Mouse (Mus musculus) hindbrain, postnatal 0 days (tissue): Measurements from ENCODE around the gene Tmem222. TPM values are rescaled to one million over a fixed set of nuclear protein-coding genes. Genes with fewer than 3 reads are reported as not detected.
A peak's percentile ranks its signal among the peaks of the same experiment; 100 is the strongest.

ENCODE experiments used
- ATAC-seq: fragments of 200-750 bp; cut with Nextera tagmentation; 2 replicates; pipeline ENCODE4 v1.8.0; 2017; ENCODE audit warnings: mild to moderate bottlenecking, moderate TSS enrichment, moderate library complexity
- DNase-seq: peaks from one replicate; pipeline ENCODE4 v3.0.0-alpha.2; 2015; ENCODE audit warnings: low spot score
- H3K27ac ChIP-seq: fragments of 300-500 bp; sonication (generic); 2 replicates; pipeline ENCODE4 v1.5.1; 2014; ENCODE audit warnings: mild to moderate bottlenecking
- H3K27me3 ChIP-seq: fragments of 300-500 bp; sonication (generic); 2 replicates; pipeline ENCODE4 v1.6.1; 2014; ENCODE audit warnings: low read length, mixed read lengths; ENCODE audit not compliant: insufficient read depth
- H3K36me3 ChIP-seq: fragments of 300-500 bp; sonication (generic); 2 replicates; pipeline ENCODE4 v1.6.1; 2014; ENCODE audit warnings: low read length, mixed read lengths; ENCODE audit not compliant: insufficient read depth
- H3K4me1 ChIP-seq: fragments of 300-500 bp; sonication (generic); 2 replicates; pipeline ENCODE4 v1.6.1; 2014; ENCODE audit warnings: antibody characterized with exemption, low read length, mixed read lengths; ENCODE audit not compliant: insufficient read depth
- H3K4me2 ChIP-seq: fragments of 300-500 bp; sonication (generic); 2 replicates; pipeline ENCODE4 v1.6.1; 2014; ENCODE audit warnings: low read depth, mild to moderate bottlenecking, low read length, moderate library complexity, mixed read lengths
- H3K4me3 ChIP-seq: fragments of 300-500 bp; sonication (generic); 2 replicates; pipeline ENCODE4 v1.5.1; 2014; ENCODE audit warnings: low read length
- H3K9ac ChIP-seq: fragments of 300-500 bp; sonication (generic); replicated peaks from 2 replicates; pipeline ENCODE4 v1.6.1; 2014; ENCODE audit warnings: mild to moderate bottlenecking, low read length, moderate library complexity, mixed read lengths
- H3K9me3 ChIP-seq: fragments of 300-500 bp; sonication (generic); 2 replicates; pipeline ENCODE4 v1.6.1; 2016; ENCODE audit warnings: low read length, mixed read lengths
- CTCF ChIP-seq: IDR thresholded peaks from 2 replicates; pipeline ENCODE4 v1.5.1; 2016; ENCODE audit warnings: antibody characterized with exemption, control low read depth, low read depth
- WGBS: fragments of 180-500 bp; shearing (Covaris S2); extraction: QIAGEN DNeasy Blood & Tissue Kit; methylation state at CpG from one replicate; pipeline ENCODE4 v1.1.7; 2014; 5-methylcytosine and 5-hydroxymethylcytosine counted together
- polyA plus RNA-seq: library from polyadenylated mRNA; unstranded; fragments of >200 nt; fragmentation: Nextera tagmentation; extraction: Ambion mirVana; gene quantifications from 2 replicates; pipeline ENCODE4 v1.2.1, GENCODE M21; 2015
- total RNA-seq: library from RNA; depleted of rRNA; stranded (reverse); fragments of >200 nt; gene quantifications from 2 replicates; pipeline ENCODE4 v1.2.3, GENCODE M21; 2014; rRNA removed

The Tmem222 gene
- total RNA-seq, result 120 and 138 TPM in 2 replicates
- 127 and 136 TPM in 2 replicates for polyA plus RNA-seq

DNA sequence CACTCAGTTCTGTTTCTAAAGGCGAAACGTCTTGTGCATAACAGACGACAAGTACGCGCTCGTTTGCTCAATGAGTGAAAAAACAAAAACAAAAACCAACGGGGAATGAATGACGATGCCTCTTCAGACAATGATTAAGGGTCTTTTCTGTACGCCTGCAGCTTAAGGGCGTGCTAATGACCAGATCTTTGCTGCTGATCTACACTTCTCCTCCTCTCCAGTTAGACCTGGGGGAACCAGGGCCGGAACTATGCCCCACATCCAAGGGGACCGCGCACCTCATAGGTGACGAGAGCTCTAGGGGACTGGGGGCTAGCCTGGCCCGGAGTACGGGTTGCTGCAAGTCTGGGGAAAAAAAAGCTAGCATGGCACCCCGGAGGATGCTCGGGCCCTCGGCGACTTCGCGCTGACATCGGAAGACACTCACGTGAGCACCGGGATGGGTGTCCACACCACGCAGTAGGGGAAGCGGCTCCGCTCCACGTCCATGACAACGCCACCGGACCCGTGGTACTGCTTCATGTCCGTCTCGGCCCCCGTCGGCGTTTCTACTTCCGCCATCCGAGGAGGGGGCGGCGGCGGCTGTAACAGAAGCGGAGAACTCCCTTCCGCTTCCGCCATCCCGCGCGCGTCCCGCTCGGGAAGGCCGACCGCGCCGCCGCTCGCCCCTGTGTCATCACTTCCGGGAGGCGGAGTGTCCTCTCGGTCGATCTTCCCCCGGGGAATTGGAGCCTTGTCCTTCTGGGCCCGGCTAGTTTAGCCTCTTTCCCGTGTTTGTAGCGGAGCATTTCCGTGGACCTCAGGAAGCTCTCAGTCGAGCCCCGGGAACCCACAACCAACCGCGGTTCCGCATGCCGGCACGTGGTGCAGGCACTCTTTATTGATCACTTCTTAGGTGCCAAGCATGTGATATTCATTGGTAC lies at the start of gene Tmem222:
TSS of gene Tmem222 (minus strand) at position 689 of the 923 bp plus-strand sequence.
- H3K27me3 ChIP-seq, result no peaks in the 10 kb centered on the region
- no peak for TF ChIP-seq CTCF
- H3K36me3 ChIP-seq, result no peaks in the 10 kb centered on the region
- H3K9ac ChIP-seq, result peak within 1 kb of the TSS; percentile 83
- DNase-seq (peak; percentile 99), ATAC-seq (peak; percentile 96)
- peak within 1 kb of the TSS; percentile 71 for H3K4me3 ChIP-seq
- peak within 1 kb of the TSS; percentile 83 for H3K4me2 ChIP-seq
- peak within 1 kb of the TSS; percentile 94 for H3K27ac ChIP-seq
- no peaks in the 10 kb centered on the region for H3K4me1 ChIP-seq
- under 1% methylated on average over 73 of the region's 73 CpGs for WGBS
- H3K9me3 ChIP-seq, result no peaks in the 10 kb centered on the region

DNA sequence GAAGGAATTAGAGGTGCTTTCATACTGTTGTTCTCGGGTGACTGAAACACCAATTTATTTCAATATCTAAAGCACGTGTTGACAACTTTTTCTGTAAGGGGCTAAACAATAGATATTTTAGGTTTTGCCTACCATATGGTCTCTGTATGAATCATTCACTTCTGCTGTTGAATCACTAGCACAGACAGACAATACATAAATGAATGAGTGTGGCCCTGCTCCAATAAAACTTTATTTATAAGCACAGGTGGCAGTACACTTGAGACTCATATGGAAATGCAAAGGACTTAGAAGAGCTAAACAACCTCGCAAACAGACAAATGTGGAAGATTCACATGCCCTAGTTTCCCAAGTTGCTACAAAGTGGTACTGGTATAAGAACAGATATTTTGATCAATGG lies 42.1 kb upstream of the Tmem222 start:
- H3K27ac ChIP-seq, result no peak overlapping the region
- no peak overlapping the region for H3K4me2 ChIP-seq
- H3K36me3 ChIP-seq, result peaks cover 4% of the 10 kb centered on the region; the same call in 1 of the 2 replicates
- no peak overlapping the region for H3K9ac ChIP-seq
- DNase-seq (no peak), ATAC-seq (no peak)
- H3K4me1 ChIP-seq, result no peaks in the 10 kb centered on the region
- WGBS, result 84% methylated on average over 3 of the region's 3 CpGs
- H3K27me3 ChIP-seq, result no peaks in the 10 kb centered on the region
- no peak for TF ChIP-seq CTCF
- no peaks in the 10 kb centered on the region for H3K9me3 ChIP-seq
- H3K4me3 ChIP-seq, result no peak overlapping the region

DNA sequence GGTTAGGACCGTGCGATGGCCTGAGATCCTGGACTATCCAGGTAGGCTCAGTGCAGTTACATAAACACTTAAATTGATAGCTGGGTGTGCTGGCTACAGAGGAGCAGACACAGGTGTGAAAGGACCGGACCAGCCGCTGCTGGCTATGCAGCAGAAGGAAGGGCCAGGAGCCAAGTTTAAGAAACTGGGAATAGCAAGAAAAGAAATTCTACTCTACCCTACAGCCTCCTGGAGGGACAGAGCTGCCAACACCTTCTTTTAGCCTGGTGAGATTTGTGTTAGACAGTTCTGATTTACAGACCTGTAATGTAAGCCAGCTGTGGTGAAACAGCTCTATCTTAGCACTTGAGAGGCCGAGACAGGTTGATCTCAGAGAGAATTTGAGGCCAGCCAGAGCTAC lies 38.4 kb upstream of the Tmem222 start:
- Histone ChIP-seq H3K27me3 (no peaks in the 10 kb centered on the region), H3K27ac (no peak overlapping the region), H3K4me2 (no peak overlapping the region), H3K4me3 (no peak overlapping the region), H3K36me3 (no peaks in the 10 kb centered on the region), H3K9me3 (no peaks in the 10 kb centered on the region), H3K9ac (no peak overlapping the region), H3K4me1 (no peaks in the 10 kb centered on the region)
- no peak for ATAC-seq
- TF ChIP-seq CTCF, result no peak
- WGBS, result 92% methylated on average over 5 of the region's 5 CpGs
- no peak for DNase-seq

DNA sequence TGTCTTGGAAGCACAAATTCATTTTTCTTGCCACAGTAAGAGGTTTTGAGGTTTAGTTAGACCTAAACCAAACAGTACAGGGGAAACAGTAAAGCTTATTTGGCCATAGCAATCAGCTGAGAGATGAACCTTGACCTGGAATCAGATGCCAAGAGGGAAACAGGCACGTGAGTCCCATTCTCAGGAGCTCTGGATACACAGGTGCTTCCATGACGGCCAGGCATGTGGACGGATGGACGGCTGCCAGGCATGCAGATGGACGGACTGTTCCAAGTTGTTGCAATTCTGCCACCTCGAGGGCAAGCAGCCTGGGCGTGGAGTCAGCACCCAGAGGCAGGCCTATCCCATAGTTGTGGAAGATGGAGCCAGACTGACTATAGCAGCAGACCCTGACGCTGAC lies 37.3 kb upstream of the Tmem222 start:
- Histone ChIP-seq H3K4me2 (no peak overlapping the region), H3K9me3 (no peaks in the 10 kb centered on the region), H3K4me1 (no peaks in the 10 kb centered on the region), H3K9ac (0 out of 2 replicates have a peak overlapping the region, but pooled peaks have one; percentile 5), H3K27me3 (no peaks in the 10 kb centered on the region), H3K4me3 (no peak overlapping the region), H3K27ac (no peak overlapping the region), H3K36me3 (no peaks in the 10 kb centered on the region)
- 71% methylated on average over 8 of the region's 8 CpGs for WGBS
- DNase-seq (no peak), ATAC-seq (no peak)
- no peak for TF ChIP-seq CTCF

DNA sequence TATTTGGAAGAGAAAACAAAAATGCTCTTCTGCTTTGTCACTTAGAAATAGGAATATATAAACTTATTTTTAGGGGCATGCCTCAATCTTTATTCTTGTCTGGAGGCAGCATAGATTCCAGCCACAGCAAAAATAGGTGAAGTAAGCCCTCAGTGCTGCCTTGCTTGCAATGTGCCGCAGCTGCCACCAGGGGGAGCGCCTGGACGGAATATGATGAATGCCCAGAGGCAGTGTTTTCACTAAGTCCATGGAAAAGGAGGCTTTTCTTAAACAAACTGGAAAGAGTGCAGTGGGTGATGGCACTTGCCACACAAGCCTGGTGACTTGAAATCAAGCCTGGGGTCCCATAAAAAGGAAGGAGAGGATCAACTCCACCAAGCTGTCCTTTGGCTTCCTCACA lies 32.4 kb upstream of the Tmem222 start:
- Histone ChIP-seq H3K27ac (no peak overlapping the region), H3K4me2 (no peak overlapping the region), H3K4me1 (no peaks in the 10 kb centered on the region), H3K27me3 (no peaks in the 10 kb centered on the region), H3K9ac (no peak overlapping the region), H3K4me3 (no peak overlapping the region), H3K9me3 (no peaks in the 10 kb centered on the region), H3K36me3 (no peaks in the 10 kb centered on the region)
- 0% methylated on average over 3 of the region's 3 CpGs for WGBS
- peak; percentile 97 for TF ChIP-seq CTCF
- DNase-seq (peak; percentile 90), ATAC-seq (no peak)

DNA sequence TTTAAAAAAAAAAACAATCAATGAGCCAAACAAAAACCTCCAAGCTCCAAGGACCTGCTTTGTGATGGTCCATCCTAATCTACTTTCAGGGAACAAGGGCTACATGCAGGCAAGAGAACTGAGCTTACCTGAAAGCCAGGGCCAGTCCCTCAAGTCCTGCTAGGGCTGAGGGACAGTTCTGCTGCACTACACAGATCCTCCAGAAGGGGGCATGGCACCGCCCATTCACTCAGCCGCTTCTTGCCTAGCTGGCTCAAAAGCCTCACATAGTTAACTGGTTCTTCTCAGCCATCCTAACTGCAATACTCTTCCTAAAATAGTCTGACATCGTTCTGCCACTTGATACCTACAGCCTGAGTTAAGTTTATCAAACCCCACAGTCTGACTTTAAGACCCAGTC lies 29.7 kb upstream of the Tmem222 start:
- H3K9me3 ChIP-seq, result no peaks in the 10 kb centered on the region
- no peaks in the 10 kb centered on the region for H3K27me3 ChIP-seq
- H3K27ac ChIP-seq, result no peak overlapping the region
- no peak overlapping the region for H3K9ac ChIP-seq
- H3K4me1 ChIP-seq, result no peaks in the 10 kb centered on the region
- no peak overlapping the region for H3K4me3 ChIP-seq
- peak; percentile 78 for TF ChIP-seq CTCF
- ATAC-seq, result no peak
- 45% methylated on average over 3 of the region's 3 CpGs for WGBS
- H3K36me3 ChIP-seq, result no peaks in the 10 kb centered on the region
- DNase-seq, result peak; percentile 53
- no peak overlapping the region for H3K4me2 ChIP-seq

DNA sequence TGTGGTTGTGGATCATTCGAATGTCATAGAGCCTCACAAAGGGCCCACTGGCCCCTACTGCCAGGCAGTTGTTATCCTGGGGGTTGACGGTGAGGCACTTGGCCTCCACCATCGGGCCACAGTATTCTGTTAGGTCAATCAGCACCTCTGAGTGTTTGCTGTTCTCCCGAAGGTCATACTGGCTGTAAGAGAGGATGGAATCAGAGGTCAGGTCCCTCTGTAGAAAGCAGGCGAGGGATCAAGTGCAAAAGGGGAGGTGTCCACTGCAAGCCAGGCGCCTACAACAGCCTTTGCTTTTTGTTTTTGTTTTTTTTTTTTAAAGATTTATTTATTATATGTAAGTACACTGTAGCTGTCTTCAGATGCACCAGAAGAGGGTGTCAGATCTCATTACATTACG lies 28.2 kb upstream of the Tmem222 start:
- WGBS, result 93% methylated on average over 7 of the region's 7 CpGs
- H3K9ac ChIP-seq, result no peak overlapping the region

More for the DNA sequence above, 28.2 kb upstream of the Tmem222 start:
- H3K27me3 ChIP-seq, result no peaks in the 10 kb centered on the region
- DNase-seq (no peak), ATAC-seq (no peak)
- TF ChIP-seq CTCF, result no peak
- peaks cover 6% of the 10 kb centered on the region; the same call in 1 of the 2 replicates for H3K36me3 ChIP-seq
- H3K9me3 ChIP-seq, result no peaks in the 10 kb centered on the region
- H3K4me1 ChIP-seq, result no peaks in the 10 kb centered on the region
- H3K4me3 ChIP-seq, result no peak overlapping the region
- no peak overlapping the region for H3K4me2 ChIP-seq
- H3K27ac ChIP-seq, result no peak overlapping the region
